Comparison of ENCODE assay signal across 20 mouse cellular contexts in genomic region chr7:134241212-134241611, GRCm38 (mm10). TPM values are rescaled to one million over a fixed set of nuclear protein-coding genes. Genes with fewer than 3 reads are reported as not detected.
DNase-seq lines count a peak whose midpoint lies in the region; ATAC-seq and TF ChIP-seq lines count a peak whose summit lies in the region.
"Had no signal": no experiment of that assay in that cellular context is flagged by ENCODE, and none has a peak within 500 bp of the region (broad histone marks: within the 10 kb centered on the region; RNA-seq: fewer than 3 reads in every experiment).

No protein-coding gene starts in this region.

- WGBS in kidney, embryonic 15.5 days = 77% methylated on average over 4 of the region's 4 CpGs
- WGBS in lung, postnatal 0 days = 56% methylated on average over 4 of the region's 4 CpGs
- WGBS in midbrain, embryonic 13.5 days = 81% methylated on average over 4 of the region's 4 CpGs

- H3K4me3 ChIP-seq in kidney, embryonic 15.5 days (replicated peaks) = no peak overlapping the region
- no peak overlapping the region for H3K4me3 ChIP-seq in lung, postnatal 0 days (ENCODE audit: low read depth, low read length)
- H3K4me3 ChIP-seq in midbrain, embryonic 13.5 days (replicated peaks) = no peak overlapping the region
- H3K4me3 ChIP-seq: embryonic facial prominence, embryonic 15.5 days; erythroblast, embryonic 14.5 days; forebrain, embryonic 10.5 days; gastrocnemius, adult 2 months; heart, embryonic 13.5 days had no signal

- no peak for ATAC-seq in kidney, embryonic 15.5 days (replicated peaks; ENCODE audit: low FRiP score)
- peak; percentile 87 for ATAC-seq in lung, postnatal 0 days
- no peak for ATAC-seq in midbrain, embryonic 13.5 days
- ATAC-seq: forebrain, embryonic 14.5 days had no signal

- H3K27me3 ChIP-seq in kidney, embryonic 15.5 days = no peaks in the 10 kb centered on the region
- H3K27me3 ChIP-seq in lung, postnatal 0 days (replicated peaks; ENCODE audit: insufficient read depth, low read length) = no peaks in the 10 kb centered on the region
- H3K27me3 ChIP-seq in midbrain, embryonic 13.5 days = no peaks in the 10 kb centered on the region
- H3K27me3 ChIP-seq: embryonic facial prominence, embryonic 15.5 days; heart, embryonic 13.5 days had no signal

- no peaks in the 10 kb centered on the region for H3K36me3 ChIP-seq in kidney, embryonic 15.5 days
- H3K36me3 ChIP-seq in lung, postnatal 0 days (ENCODE audit: insufficient read depth, low read length) = no peaks in the 10 kb centered on the region
- H3K36me3 ChIP-seq in midbrain, embryonic 13.5 days = no peaks in the 10 kb centered on the region
- H3K36me3 ChIP-seq: embryonic facial prominence, embryonic 15.5 days; forebrain, embryonic 10.5 days; heart, embryonic 13.5 days had no signal

- H3K9me3 ChIP-seq in kidney, embryonic 15.5 days (replicated peaks) = no peaks in the 10 kb centered on the region
- no peaks in the 10 kb centered on the region for H3K9me3 ChIP-seq in lung, postnatal 0 days (ENCODE audit: low read length)
- no peaks in the 10 kb centered on the region for H3K9me3 ChIP-seq in midbrain, embryonic 13.5 days
- H3K9me3 ChIP-seq: embryonic facial prominence, embryonic 15.5 days; forebrain, embryonic 10.5 days; heart, embryonic 13.5 days had no signal

- H3K4me1 ChIP-seq in kidney, embryonic 15.5 days = no peaks in the 10 kb centered on the region
- H3K4me1 ChIP-seq in lung, postnatal 0 days (ENCODE audit: insufficient read depth, low read depth, low read length) = no peaks in the 10 kb centered on the region
- peaks cover under 1% of the 10 kb centered on the region; the same call in 1 of the 2 replicates for H3K4me1 ChIP-seq in midbrain, embryonic 13.5 days (replicated peaks)
- H3K4me1 ChIP-seq: heart, embryonic 13.5 days had no signal

- TF ChIP-seq EP300 in lung, postnatal 0 days (IDR thresholded peaks at IDR 0.05) = no peak; the same call in 1 of the 2 replicates

- peak; percentile 28 for DNase-seq in kidney, adult 11 months
- DNase-seq in kidney, postnatal 14 days = peak; percentile 26
- DNase-seq in kidney, adult 18-20 months = no peak
- DNase-seq in lung, postnatal 0 days (ENCODE audit: low spot score) = peak; percentile 52
- peak; percentile 35 to 67 for DNase-seq in lung, postnatal 4 days
- DNase-seq: adrenal gland, postnatal 10 days; cerebellum, adult 11 months; cerebellum, adult 8-10 months; cerebellum, postnatal 14 days; embryo, embryonic 11 days; gastrocnemius, adult 2 months; gastrocnemius, postnatal 25 days; heart, postnatal 36 days had no signal

- H3K27ac ChIP-seq in kidney, embryonic 15.5 days = no peak overlapping the region
- no peak overlapping the region for H3K27ac ChIP-seq in lung, postnatal 0 days (ENCODE audit: low read length)
- no peak overlapping the region for H3K27ac ChIP-seq in midbrain, embryonic 13.5 days
- H3K27ac ChIP-seq: embryonic facial prominence, embryonic 15.5 days; forebrain, embryonic 10.5 days; gastrocnemius, adult 2 months; heart, embryonic 13.5 days had no signal

- no peak overlapping the region for H3K9ac ChIP-seq in kidney, embryonic 15.5 days
- no peak overlapping the region for H3K9ac ChIP-seq in lung, postnatal 0 days (replicated peaks; ENCODE audit: low read depth)
- no peak overlapping the region for H3K9ac ChIP-seq in midbrain, embryonic 13.5 days (replicated peaks)
- H3K9ac ChIP-seq: embryonic facial prominence, embryonic 15.5 days; heart, embryonic 13.5 days had no signal

- TF ChIP-seq CTCF in lung, postnatal 0 days (IDR thresholded peaks at IDR 0.05) = no peak

- H3K4me2 ChIP-seq in kidney, embryonic 15.5 days = no peak overlapping the region
- no peak overlapping the region for H3K4me2 ChIP-seq in lung, postnatal 0 days (replicated peaks; ENCODE audit: low read depth, low read length)
- no peak overlapping the region for H3K4me2 ChIP-seq in midbrain, embryonic 13.5 days (replicated peaks)
- H3K4me2 ChIP-seq: embryonic facial prominence, embryonic 15.5 days; heart, embryonic 13.5 days had no signal

RNA-seq across cellular contexts. Expression of gene Adam12, which starts 9.3 kb away (rescaled TPM):
- 4.6 and 6.8 TPM in 2 replicates for polyA plus RNA-seq in kidney, embryonic 15.5 days (2015; fragmentation: Nextera tagmentation; extraction: Ambion mirVana)
- 2.5 and 2.6 TPM in 2 replicates for polyA plus RNA-seq in lung, postnatal 0 days (2015; fragmentation: Nextera tagmentation; extraction: Ambion mirVana)
- polyA plus RNA-seq in midbrain, embryonic 13.5 days (2015; fragmentation: Nextera tagmentation; extraction: Ambion mirVana) = 1.2 and 1.8 TPM in 2 replicates
